Comparison of ENCODE assay signal across 19 mouse cellular contexts in the genomic region with DNA sequence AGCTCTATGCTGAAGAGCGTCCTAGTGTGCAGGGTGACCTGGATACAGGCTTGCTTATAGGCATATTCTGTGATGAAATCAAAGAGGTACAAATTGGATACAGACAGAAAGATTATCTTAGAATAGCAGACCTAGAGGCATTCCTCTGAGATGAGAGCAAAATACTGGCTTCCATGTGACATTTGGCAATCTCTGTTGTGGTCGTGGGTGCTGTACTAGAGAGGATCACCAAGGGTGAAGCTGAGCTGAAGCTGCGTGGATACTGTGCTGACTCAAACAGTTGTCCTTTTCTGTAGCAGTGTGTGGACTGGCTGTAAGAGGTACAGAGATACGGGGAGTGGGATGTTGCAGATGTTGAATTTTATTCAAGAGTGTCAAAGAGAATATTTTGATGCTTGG. TPM values are rescaled to one million over a fixed set of nuclear protein-coding genes. Genes with fewer than 3 reads are reported as not detected.
A peak's percentile ranks its signal among the peaks of the same experiment; 100 is the strongest.
DNase-seq lines count a peak whose midpoint lies in the region; ATAC-seq and TF ChIP-seq lines count a peak whose summit lies in the region.
"Had no signal": no experiment of that assay in that cellular context is flagged by ENCODE, and none has a peak within 500 bp of the region (broad histone marks: within the 10 kb centered on the region; RNA-seq: fewer than 3 reads in every experiment).

No protein-coding gene starts in this region.

- no peak for ATAC-seq in intestine, embryonic 16.5 days
- ATAC-seq in intestine, postnatal 0 days, result no peak
- ATAC-seq: forebrain, embryonic 16.5 days; midbrain, embryonic 13.5 days had no signal

- no peak overlapping the region for H3K4me2 ChIP-seq in intestine, embryonic 16.5 days (ENCODE audit: low read depth, low read length)
- H3K4me2 ChIP-seq in intestine, postnatal 0 days (replicated peaks; ENCODE audit: low read depth), result no peak overlapping the region
- H3K4me2 ChIP-seq: embryonic facial prominence, embryonic 15.5 days; hindbrain, embryonic 12.5 days; liver, embryonic 15.5 days; midbrain, embryonic 13.5 days; neural tube, embryonic 13.5 days had no signal

- TF ChIP-seq POLR2A in cerebellum, adult 2 months (IDR thresholded peaks at IDR 0.05; ENCODE audit: borderline replicate concordance, insufficient read depth, low read length), result no peak

- no peaks in the 10 kb centered on the region for H3K27me3 ChIP-seq in cerebellum, adult 2 months (ENCODE audit: control insufficient read depth, insufficient read depth, low read length)
- no peaks in the 10 kb centered on the region for H3K27me3 ChIP-seq in intestine, embryonic 16.5 days (replicated peaks; ENCODE audit: control insufficient read depth, insufficient read depth, low read length)
- no peaks in the 10 kb centered on the region for H3K27me3 ChIP-seq in intestine, postnatal 0 days (replicated peaks; ENCODE audit: control insufficient read depth, insufficient read depth, low read length)
- H3K27me3 ChIP-seq: CH12.LX; embryonic facial prominence, embryonic 15.5 days; hindbrain, embryonic 12.5 days; liver, embryonic 15.5 days; midbrain, embryonic 13.5 days; neural tube, embryonic 13.5 days had no signal

- 0 out of 2 replicates have a peak overlapping the region, but pooled peaks have one; percentile 12 for H3K9ac ChIP-seq in intestine, embryonic 16.5 days (ENCODE audit: low read depth, low read length)
- H3K9ac ChIP-seq in intestine, postnatal 0 days (ENCODE audit: low read depth, low read length), result no peak overlapping the region
- H3K9ac ChIP-seq: embryonic facial prominence, embryonic 15.5 days; hindbrain, embryonic 12.5 days; liver, embryonic 15.5 days; midbrain, embryonic 13.5 days; neural tube, embryonic 13.5 days had no signal

- H3K27ac ChIP-seq in cerebellum, adult 2 months (ENCODE audit: insufficient read depth, low read length), result peak overlapping the region; percentile 40; the same call in 1 of the 2 replicates
- H3K27ac ChIP-seq in intestine, embryonic 16.5 days (ENCODE audit: low read length), result no peak overlapping the region
- H3K27ac ChIP-seq in intestine, postnatal 0 days (ENCODE audit: low read depth, low read length), result no peak overlapping the region
- H3K27ac ChIP-seq: embryonic facial prominence, embryonic 15.5 days; hindbrain, embryonic 12.5 days; midbrain, embryonic 13.5 days; neural tube, embryonic 13.5 days had no signal

- DNase-seq in cerebellum, adult 2 months, result no peak
- no peak for DNase-seq in cerebellum, postnatal 4 days (ENCODE audit: low spot score in 2 of 2)
- DNase-seq in thymus, postnatal 14 days, result peak; percentile 16
- no peak for DNase-seq in thymus, postnatal 25 days
- DNase-seq in naive thymus-derived CD4-positive, alpha-beta T cell, adult 2 months (ENCODE audit: low read depth), result peak; percentile 51
- no peak for DNase-seq in right cerebral cortex, postnatal 36 days (ENCODE audit: low spot score in 2 of 2)
- DNase-seq: adrenal gland, adult 8-10 months; cerebellum, adult 11 months; lung, postnatal 4 days; right cerebral cortex, adult 18-20 months had no signal

- no peak overlapping the region for H3K4me3 ChIP-seq in cerebellum, adult 2 months (replicated peaks; ENCODE audit: insufficient read depth, low read depth, low read length)
- H3K4me3 ChIP-seq in intestine, embryonic 16.5 days (ENCODE audit: low read length), result no peak overlapping the region
- H3K4me3 ChIP-seq in intestine, postnatal 0 days (ENCODE audit: low read depth, low read length), result no peak overlapping the region
- H3K4me3 ChIP-seq: embryonic facial prominence, embryonic 15.5 days; hindbrain, embryonic 12.5 days; liver, embryonic 15.5 days; midbrain, embryonic 13.5 days; neural tube, embryonic 13.5 days had no signal

- peaks cover 38% of the 10 kb centered on the region for H3K4me1 ChIP-seq in cerebellum, adult 2 months (ENCODE audit: control insufficient read depth, insufficient read depth, low read length)
- H3K4me1 ChIP-seq in intestine, embryonic 16.5 days (ENCODE audit: control insufficient read depth, insufficient read depth, low read length), result peaks cover 9% of the 10 kb centered on the region; the same call in 1 of the 2 replicates
- H3K4me1 ChIP-seq in intestine, postnatal 0 days (replicated peaks; ENCODE audit: control insufficient read depth, insufficient read depth, low read length), result no peaks in the 10 kb centered on the region

- no peak for TF ChIP-seq CTCF in cerebellum, adult 2 months (IDR thresholded peaks at IDR 0.05; ENCODE audit: borderline replicate concordance, insufficient read depth, low read depth, low read length)
- TF ChIP-seq CTCF in intestine, postnatal 0 days (IDR thresholded peaks at IDR 0.05; ENCODE audit: low read depth), result no peak

- H3K36me3 ChIP-seq in intestine, embryonic 16.5 days (ENCODE audit: control insufficient read depth, insufficient read depth, low read length), result no peaks in the 10 kb centered on the region
- no peaks in the 10 kb centered on the region for H3K36me3 ChIP-seq in intestine, postnatal 0 days (ENCODE audit: control insufficient read depth, insufficient read depth)
- H3K36me3 ChIP-seq: hindbrain, embryonic 12.5 days; liver, embryonic 15.5 days; midbrain, embryonic 13.5 days; neural tube, embryonic 13.5 days had no signal

- WGBS in cerebellum, adult 2 months, result 35% methylated on average over 4 of the region's 4 CpGs
- 76% methylated on average over 4 of the region's 4 CpGs for WGBS in intestine, embryonic 16.5 days
- 81% methylated on average over 4 of the region's 4 CpGs for WGBS in intestine, postnatal 0 days

- H3K9me3 ChIP-seq in intestine, embryonic 16.5 days (ENCODE audit: control insufficient read depth, low read length), result no peaks in the 10 kb centered on the region
- no peaks in the 10 kb centered on the region for H3K9me3 ChIP-seq in intestine, postnatal 0 days (ENCODE audit: control insufficient read depth)
- H3K9me3 ChIP-seq: embryonic facial prominence, embryonic 15.5 days; hindbrain, embryonic 12.5 days; liver, embryonic 15.5 days; midbrain, embryonic 13.5 days; neural tube, embryonic 13.5 days had no signal

RNA-seq across cellular contexts. Expression of gene Cnst, which starts 7.8 kb away (rescaled TPM):
- polyA plus RNA-seq in cerebellum, adult 2 months (2012; rRNA removed), result 45.1 and 49.8 TPM in 2 replicates
- polyA plus RNA-seq in intestine, embryonic 16.5 days (2015; fragmentation: Nextera tagmentation; extraction: Ambion mirVana), result 11.0 and 11.3 TPM in 2 replicates
- polyA plus RNA-seq in intestine, postnatal 0 days (2015; fragmentation: Nextera tagmentation; extraction: Ambion mirVana), result 8.4 and 9.4 TPM in 2 replicates

RNA-seq across cellular contexts. Expression of gene Tfb2m, which starts 7.9 kb away (rescaled TPM):
- polyA plus RNA-seq in cerebellum, adult 2 months (2012; rRNA removed), result 22.6 and 23.5 TPM in 2 replicates
- polyA plus RNA-seq in intestine, embryonic 16.5 days (2015; fragmentation: Nextera tagmentation; extraction: Ambion mirVana), result 26.3 and 31.5 TPM in 2 replicates
- polyA plus RNA-seq in intestine, postnatal 0 days (2015; fragmentation: Nextera tagmentation; extraction: Ambion mirVana), result 19.1 and 21.8 TPM in 2 replicates

RNA-seq across cellular contexts. Expression of gene Smyd3, which starts 36.1 kb away (rescaled TPM):
- 17.3 and 18.3 TPM in 2 replicates for polyA plus RNA-seq in cerebellum, adult 2 months (2012; rRNA removed)
- 16.1 and 16.7 TPM in 2 replicates for polyA plus RNA-seq in intestine, embryonic 16.5 days (2015; fragmentation: Nextera tagmentation; extraction: Ambion mirVana)
- polyA plus RNA-seq in intestine, postnatal 0 days (2015; fragmentation: Nextera tagmentation; extraction: Ambion mirVana), result 11.3 and 12.2 TPM in 2 replicates

Comparison
In these comparisons a context has a peak if more than half of its experiments do, and no peak if none do; other contexts are left out.
1. DNase-seq: peak in thymus, postnatal 14 days (single experiment) and naive thymus-derived CD4-positive, alpha-beta T cell, adult 2 months (single experiment); none in cerebellum, adult 2 months (0 of 2), cerebellum, postnatal 4 days (0 of 2), thymus, postnatal 25 days (single experiment) and right cerebral cortex, postnatal 36 days (0 of 2).